24 mouse cellular contexts compared by ENCODE assay signal in genomic region chr6:89330957-89331356, GRCm38 (mm10). TPM values are rescaled to one million over a fixed set of nuclear protein-coding genes. Genes with fewer than 3 reads are reported as not detected.
DNase-seq lines count a peak whose midpoint lies in the region; ATAC-seq and TF ChIP-seq lines count a peak whose summit lies in the region.
"Had no signal": no experiment of that assay in that cellular context is flagged by ENCODE, and none has a peak within 500 bp of the region (broad histone marks: within the 10 kb centered on the region; RNA-seq: fewer than 3 reads in every experiment).

No protein-coding gene starts in this region.

- no peak overlapping the region for H3K27ac ChIP-seq in cerebellum, adult 2 months (ENCODE audit: insufficient read depth, low read length)
- H3K27ac ChIP-seq: embryonic facial prominence, embryonic 13.5 days; embryonic facial prominence, embryonic 15.5 days; forebrain, embryonic 10.5 days; forebrain, embryonic 12.5 days; gastrocnemius, adult 2 months had no signal

- peaks cover 9% of the 10 kb centered on the region for H3K4me1 ChIP-seq in cerebellum, adult 2 months (ENCODE audit: control insufficient read depth, insufficient read depth, low read length)
- H3K4me1 ChIP-seq: embryonic facial prominence, embryonic 13.5 days; embryonic facial prominence, embryonic 15.5 days had no signal

- WGBS in cerebellum, adult 2 months, result 18% methylated on average over 10 of the region's 10 CpGs

- H3K27me3 ChIP-seq in cerebellum, adult 2 months (ENCODE audit: control insufficient read depth, insufficient read depth, low read length), result no peaks in the 10 kb centered on the region
- H3K27me3 ChIP-seq: CH12.LX; embryonic facial prominence, embryonic 13.5 days; embryonic facial prominence, embryonic 15.5 days; forebrain, embryonic 12.5 days; Patski had no signal

- DNase-seq in cerebellum, adult 11 months, result peak; percentile 31
- no peak for DNase-seq in cerebellum, adult 9-10 months
- DNase-seq in cerebellum, adult 2 months, result peak; percentile 49 to 64
- DNase-seq in cerebellum, postnatal 14 days, result peak; percentile 52 to 57
- no peak for DNase-seq in cerebellum, adult 8-10 months
- DNase-seq in cerebellum, postnatal 36 days, result peak; percentile 38 to 41
- DNase-seq: adrenal gland, adult 8-10 months; adrenal gland, postnatal 14 days; adrenal gland, postnatal 36 days; B cell, adult 2 months; embryo, embryonic 11 days; gastrocnemius, adult 2 months had no signal

- ATAC-seq in cerebellum, adult (ENCODE audit: insufficient number of reproducible peaks, low FRiP score, low TSS enrichment), result no peak
- ATAC-seq: activated CD4-positive, CD25-positive, alpha-beta regulatory T cell, adult 4 months; CD4-positive, CD25-positive, alpha-beta regulatory T cell, adult 4 months; forebrain, embryonic 14.5 days; forebrain, embryonic 16.5 days; Patski had no signal

- TF ChIP-seq POLR2A in cerebellum, adult 2 months (IDR thresholded peaks at IDR 0.05; ENCODE audit: borderline replicate concordance, insufficient read depth, low read length), result no peak

- H3K4me3 ChIP-seq in cerebellum, adult 2 months (replicated peaks; ENCODE audit: insufficient read depth, low read depth, low read length), result no peak overlapping the region
- H3K4me3 ChIP-seq: embryonic facial prominence, embryonic 13.5 days; embryonic facial prominence, embryonic 15.5 days; erythroblast, embryonic 14.5 days; forebrain, embryonic 10.5 days; forebrain, embryonic 12.5 days; gastrocnemius, adult 2 months had no signal

- TF ChIP-seq CTCF in cerebellum, adult 2 months (IDR thresholded peaks at IDR 0.05; ENCODE audit: borderline replicate concordance, insufficient read depth, low read depth, low read length), result no peak

RNA-seq across cellular contexts. Expression of gene Plxna1, which starts 31.5 kb away (rescaled TPM):
- polyA plus RNA-seq in cerebellum, adult 2 months (2012; rRNA removed), result 50.0 and 59.7 TPM in 2 replicates

Comparison
In these comparisons a context has a peak if more than half of its experiments do, and no peak if none do; other contexts are left out.
1. DNase-seq: peak in cerebellum, adult 11 months (single experiment), cerebellum, adult 2 months (2 of 2), cerebellum, postnatal 14 days (2 of 2) and cerebellum, postnatal 36 days (2 of 2); none in cerebellum, adult 9-10 months (single experiment) and cerebellum, adult 8-10 months (single experiment).